Mouse (Mus musculus) kidney, adult 2 months (tissue): ENCODE results near the gene Rasl12. TPM values are rescaled to one million over a fixed set of nuclear protein-coding genes. Genes with fewer than 3 reads are reported as not detected.

Source experiments
- DNase-seq: peaks from one replicate; pipeline ENCODE4 v3.0.0; 2021
- H3K27ac ChIP-seq: fragments of 200-500 bp; 2 replicates; pipeline ENCODE4 v1.5.1; 2012; ENCODE audit warnings: low read depth, low read length, control low read depth, inconsistent platforms; ENCODE audit not compliant: insufficient read depth
- H3K27me3 ChIP-seq: fragments of 200-500 bp; replicated peaks from 2 replicates; pipeline ENCODE4 v1.6.1; 2012; ENCODE audit warnings: mild to moderate bottlenecking, moderate library complexity, low read length, inconsistent platforms; ENCODE audit not compliant: control insufficient read depth, insufficient read depth
- H3K36me3 ChIP-seq: fragments of 200-500 bp; 2 replicates; pipeline ENCODE4 v1.6.1; 2012; ENCODE audit warnings: mild to moderate bottlenecking, moderate library complexity, low read length, inconsistent platforms; ENCODE audit not compliant: control insufficient read depth, insufficient read depth
- H3K4me1 ChIP-seq: fragments of 200-500 bp; 2 replicates; pipeline ENCODE4 v1.6.1; 2011; ENCODE audit warnings: low read length; ENCODE audit not compliant: control insufficient read depth, insufficient read depth
- H3K4me3 ChIP-seq: fragments of 200-500 bp; 2 replicates; pipeline ENCODE4 v1.5.1; 2011; ENCODE audit warnings: mild to moderate bottlenecking, low read depth, low read length, control low read depth; ENCODE audit not compliant: insufficient read depth
- CTCF ChIP-seq: fragments of 200-500 bp; conservative IDR thresholded peaks from 2 replicates; pipeline ENCODE4 v1.5.1; 2011; ENCODE audit warnings: low read depth, mild to moderate bottlenecking, control low read depth, low read length, moderate library complexity, mixed read lengths; ENCODE audit not compliant: insufficient read depth, insufficient read length
- POLR2A ChIP-seq: fragments of 200-500 bp; IDR thresholded peaks from one replicate; pipeline ENCODE4 v1.6.1; 2011; ENCODE audit warnings: low read depth, low read length, control low read depth
- WGBS: fragments of 180-500 bp; shearing (Covaris S2); methylation state at CpG from one replicate; pipeline ENCODE4 v1.1.7; 2018; 5-methylcytosine and 5-hydroxymethylcytosine counted together
- polyA plus RNA-seq: library from polyadenylated mRNA; depleted of rRNA; stranded (reverse); fragments of >200 nt; gene quantifications from 2 replicates; pipeline ENCODE4 v1.2.3, GENCODE M21; 2012

Gene Rasl12
- polyA plus RNA-seq, 1 experiment = 9.5 TPM

GRCm38 (mm10) chr9:65407861-65408260 lies 9.6 kb downstream of the Rasl12 start:
- peaks cover 26% of the 10 kb centered on the region for H3K4me1 ChIP-seq
- TF ChIP-seq POLR2A = no peak
- TF ChIP-seq CTCF = no peak
- WGBS = 47% methylated on average over 3 of the region's 3 CpGs
- H3K36me3 ChIP-seq = no peaks in the 10 kb centered on the region
- peak overlapping the region; percentile 60 for H3K27ac ChIP-seq
- H3K4me3 ChIP-seq = no peak overlapping the region
- H3K27me3 ChIP-seq = no peaks in the 10 kb centered on the region
- DNase-seq = peak; percentile 83

- Histone ChIP-seq H3K4me1 (peaks cover 22% of the 10 kb centered on the region), H3K27ac (no peak overlapping the region), H3K27me3 (no peaks in the 10 kb centered on the region), H3K4me3 (no peak overlapping the region), H3K36me3 (no peaks in the 10 kb centered on the region)
- WGBS = 29% methylated on average over 5 of the region's 5 CpGs
- peak; percentile 94 for DNase-seq
- TF ChIP-seq CTCF = no peak
- TF ChIP-seq POLR2A = no peak
These were observed 10.6 kb downstream of the Rasl12 start for GRCm38 (mm10) chr9:65408871-65409295.

GRCm38 (mm10) chr9:65410378-65410777 lies 12.1 kb downstream of the Rasl12 start:
- TF ChIP-seq CTCF = no peak
- no peak for TF ChIP-seq POLR2A
- no peak overlapping the region for H3K27ac ChIP-seq
- DNase-seq = no peak

GRCm38 (mm10) chr9:65411326-65411725 lies 13.0 kb downstream of the Rasl12 start:
- H3K27ac ChIP-seq = no peak overlapping the region
- no peak for DNase-seq
- peaks cover 17% of the 10 kb centered on the region for H3K4me1 ChIP-seq
- WGBS = 71% methylated on average over 3 of the region's 3 CpGs
- TF ChIP-seq POLR2A (no peak), CTCF (no peak)
- no peak overlapping the region for H3K4me3 ChIP-seq
- no peaks in the 10 kb centered on the region for H3K27me3 ChIP-seq
- H3K36me3 ChIP-seq = no peaks in the 10 kb centered on the region

More at GRCm38 (mm10) chr9:65410378-65410777, 12.1 kb downstream of the Rasl12 start:
- no peak overlapping the region for H3K4me3 ChIP-seq
- 94% methylated on average over 8 of the region's 8 CpGs for WGBS
- H3K36me3 ChIP-seq = no peaks in the 10 kb centered on the region
- peaks cover 17% of the 10 kb centered on the region for H3K4me1 ChIP-seq
- H3K27me3 ChIP-seq = no peaks in the 10 kb centered on the region

- no peaks in the 10 kb centered on the region for H3K36me3 ChIP-seq
- no peaks in the 10 kb centered on the region for H3K27me3 ChIP-seq
- no peak overlapping the region for H3K27ac ChIP-seq
- 53% methylated on average over 3 of the region's 3 CpGs for WGBS
- H3K4me1 ChIP-seq = 0 out of 2 replicates have a peak, but pooled peaks cover 3% of the 10 kb centered on the region
- TF ChIP-seq POLR2A (no peak), CTCF (0 out of 2 replicates have a peak, but pooled peaks have one; percentile 16)
- H3K4me3 ChIP-seq = no peak overlapping the region
- no peak for DNase-seq
These were observed 19.4 kb downstream of the Rasl12 start for GRCm38 (mm10) chr9:65417738-65418137.

GRCm38 (mm10) chr9:65419633-65420032 lies 21.3 kb downstream of the Rasl12 start:
- no peak overlapping the region for H3K27ac ChIP-seq
- no peak for DNase-seq
- TF ChIP-seq CTCF (peak; percentile 47; the same call in 1 of the 2 replicates), POLR2A (no peak)
- peaks cover 10% of the 10 kb centered on the region; the same call in 1 of the 2 replicates for H3K4me1 ChIP-seq
- H3K36me3 ChIP-seq = no peaks in the 10 kb centered on the region
- H3K27me3 ChIP-seq = no peaks in the 10 kb centered on the region
- H3K4me3 ChIP-seq = no peak overlapping the region
- 64% methylated on average over 3 of the region's 3 CpGs for WGBS

- peak; percentile 90 for DNase-seq
- peak within 1 kb of the TSS; percentile 77 for H3K27ac ChIP-seq
These were observed 24.6 kb downstream of the Rasl12 start, which contains the start of gene Slc51b for GRCm38 (mm10) chr9:65422760-65423501. Gene Slc51b, minus strand, starts transcription at chr9:65422955.

More at GRCm38 (mm10) chr9:65422760-65423501, 24.6 kb downstream of the Rasl12 start, which contains the start of gene Slc51b:
- WGBS = 57% methylated on average over 11 of the region's 11 CpGs
- no peaks in the 10 kb centered on the region for H3K27me3 ChIP-seq
- H3K4me1 ChIP-seq = peaks cover 17% of the 10 kb centered on the region
- H3K4me3 ChIP-seq = peak within 1 kb of the TSS; percentile 49
- TF ChIP-seq CTCF = no peak
- TF ChIP-seq POLR2A = no peak
- no peaks in the 10 kb centered on the region for H3K36me3 ChIP-seq
